Mouse (Mus musculus): ENCODE measurements around the gene Pde10a. TPM values are rescaled to one million over a fixed set of nuclear protein-coding genes. Genes with fewer than 3 reads are reported as not detected.

Pde10a gene
- polyA plus RNA-seq, 1 experiment = 0.52 TPM

DNA sequence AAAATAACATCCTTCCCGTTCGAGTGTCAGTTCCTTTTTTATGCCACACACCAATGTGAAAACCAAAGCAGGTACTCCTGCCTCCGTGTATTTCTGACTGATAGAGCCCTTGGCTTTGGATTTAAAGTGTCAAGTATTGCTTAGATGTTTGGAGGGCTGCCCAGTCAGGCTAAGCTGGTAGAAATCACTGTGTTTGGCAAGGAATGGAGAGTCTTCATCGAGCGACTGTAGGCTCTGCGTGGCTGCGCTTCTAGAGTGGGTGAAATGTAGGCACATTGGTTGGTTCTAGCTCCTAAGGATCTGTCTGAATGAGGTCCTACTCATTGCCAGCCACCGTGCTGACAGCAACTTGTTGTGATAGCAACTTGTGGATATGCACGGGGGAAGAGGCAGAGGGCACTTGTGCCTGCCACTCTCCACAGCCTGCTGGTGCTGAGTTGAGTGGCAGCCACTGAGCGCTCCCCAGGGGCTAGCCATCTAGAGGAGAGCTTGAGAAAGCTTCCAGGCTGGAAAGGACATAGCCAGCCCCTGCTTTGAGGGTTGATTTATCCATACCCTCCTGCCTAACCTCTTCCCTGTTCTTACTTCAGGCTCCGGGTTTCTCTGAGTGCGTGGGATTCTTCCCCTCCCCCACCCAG lies 287.2 kb downstream of the Pde10a start:
- Histone ChIP-seq H3K36me3 (ENCODE audit: control insufficient read depth, insufficient read depth, low read length) (no peaks in the 10 kb centered on the region), H3K4me3 (ENCODE audit: low read depth, low read length) (no peak overlapping the region), H3K27me3 (ENCODE audit: control insufficient read depth, insufficient read depth, low read length) (no peaks in the 10 kb centered on the region), H3K27ac (ENCODE audit: insufficient read depth, low read depth, low read length) (no peak overlapping the region), H3K4me1 (ENCODE audit: control insufficient read depth, insufficient read depth, insufficient read length, low read length) (no peaks in the 10 kb centered on the region)
- 52% methylated on average over 12 of the region's 12 CpGs for WGBS
- no peak for TF ChIP-seq CTCF (IDR thresholded peaks at IDR 0.05; ENCODE audit: extremely low read depth, insufficient read length, insufficient replicate concordance, low read depth, low read length)

DNA sequence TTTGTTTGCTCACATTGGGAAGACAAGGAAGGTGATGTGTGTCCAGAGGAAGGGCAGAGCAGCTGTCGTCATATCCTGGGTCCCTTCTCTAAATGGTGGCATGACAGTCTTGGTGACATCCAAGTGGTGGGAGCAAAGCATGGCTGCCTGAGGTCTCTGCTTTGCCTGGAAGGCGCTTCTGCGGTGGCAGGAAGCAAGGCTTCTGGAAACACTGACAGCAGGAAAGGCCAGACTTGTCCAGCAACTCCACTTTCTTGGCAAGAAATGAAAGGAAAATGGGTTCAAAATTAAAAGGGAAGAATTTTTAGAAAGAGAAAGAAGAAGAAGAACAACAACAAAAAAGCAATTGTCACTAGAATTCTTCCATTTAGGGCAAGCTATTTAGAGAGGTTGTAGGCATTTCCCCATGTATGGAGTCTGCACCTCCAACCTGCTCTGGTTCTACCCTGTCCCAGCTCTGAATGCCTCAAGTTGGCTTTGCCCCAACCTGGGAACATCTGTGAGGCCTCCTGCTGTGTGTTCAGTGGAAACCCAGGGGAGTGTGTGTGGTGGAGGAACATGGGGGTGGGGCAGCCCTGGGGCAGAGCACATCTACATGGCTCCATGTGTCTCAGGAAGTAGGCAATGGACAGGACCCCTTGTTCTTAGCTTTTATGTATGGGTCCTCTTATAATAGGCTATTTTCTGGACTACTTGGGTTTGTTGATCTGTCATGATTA lies 288.8 kb downstream of the Pde10a start:
- 77% methylated on average over 3 of the region's 3 CpGs for WGBS
- Histone ChIP-seq H3K27me3 (ENCODE audit: control insufficient read depth, insufficient read depth, low read length) (no peaks in the 10 kb centered on the region), H3K4me3 (ENCODE audit: low read depth, low read length) (no peak overlapping the region), H3K27ac (ENCODE audit: insufficient read depth, low read depth, low read length) (no peak overlapping the region), H3K36me3 (ENCODE audit: control insufficient read depth, insufficient read depth, low read length) (no peaks in the 10 kb centered on the region), H3K4me1 (ENCODE audit: control insufficient read depth, insufficient read depth, insufficient read length, low read length) (no peaks in the 10 kb centered on the region)
- TF ChIP-seq CTCF (IDR thresholded peaks at IDR 0.05; ENCODE audit: extremely low read depth, insufficient read length, insufficient replicate concordance, low read depth, low read length) (no peak), POLR2A (IDR thresholded peaks at IDR 0.05; ENCODE audit: low read depth, low read length) (no peak)

DNA sequence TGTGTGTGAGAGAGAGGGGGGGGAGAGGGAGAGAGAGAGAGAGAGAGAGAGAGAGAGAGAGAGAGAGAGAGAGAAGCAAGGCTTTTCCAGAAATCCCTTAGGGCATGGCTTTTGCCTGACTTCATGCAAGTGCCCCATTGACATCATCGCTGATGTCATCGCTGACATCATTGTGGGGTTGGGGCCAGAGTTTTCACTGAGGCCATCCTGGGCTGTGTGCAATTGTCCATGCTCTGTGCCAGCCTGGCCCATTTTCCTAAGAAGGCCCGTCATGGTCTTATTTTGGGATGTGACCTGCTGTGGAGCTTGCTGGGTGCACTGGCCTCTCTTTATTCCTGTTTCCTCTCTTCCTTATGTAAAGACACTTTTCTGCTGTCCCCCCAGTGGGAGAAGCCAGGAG lies 290.2 kb downstream of the Pde10a start:
- Histone ChIP-seq H3K36me3 (ENCODE audit: control insufficient read depth, insufficient read depth, low read length) (no peaks in the 10 kb centered on the region), H3K4me3 (ENCODE audit: low read depth, low read length) (no peak overlapping the region), H3K4me1 (ENCODE audit: control insufficient read depth, insufficient read depth, insufficient read length, low read length) (no peaks in the 10 kb centered on the region), H3K27me3 (ENCODE audit: control insufficient read depth, insufficient read depth, low read length) (no peaks in the 10 kb centered on the region), H3K27ac (ENCODE audit: insufficient read depth, low read depth, low read length) (no peak overlapping the region)
- WGBS = 82% methylated on average over 3 of the region's 3 CpGs
- TF ChIP-seq CTCF (IDR thresholded peaks at IDR 0.05; ENCODE audit: extremely low read depth, insufficient read length, insufficient replicate concordance, low read depth, low read length) (no peak), POLR2A (IDR thresholded peaks at IDR 0.05; ENCODE audit: low read depth, low read length) (no peak)

DNA sequence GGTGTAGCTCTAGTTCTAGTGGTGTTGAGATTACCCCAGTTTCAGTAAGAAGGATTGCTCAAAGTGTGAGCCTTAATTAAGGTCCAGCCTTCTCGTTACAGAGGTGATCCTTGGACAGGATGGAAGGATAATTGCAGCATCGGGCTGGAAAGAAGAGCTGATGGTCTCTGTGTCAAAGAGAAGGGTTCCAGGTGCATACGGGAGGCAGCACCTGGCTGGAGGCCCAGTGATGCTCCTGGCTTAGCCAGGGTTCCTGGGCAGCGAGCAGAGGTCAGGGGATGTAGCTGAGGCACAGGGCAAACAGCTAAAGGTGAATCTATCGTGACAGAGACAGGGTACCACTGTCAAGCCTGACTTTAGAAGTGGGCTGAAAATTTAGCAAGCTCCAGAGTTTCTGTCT lies 290.7 kb downstream of the Pde10a start:
- no peak overlapping the region for H3K27ac ChIP-seq (ENCODE audit: insufficient read depth, low read depth, low read length)
- H3K36me3 ChIP-seq (ENCODE audit: control insufficient read depth, insufficient read depth, low read length) = no peaks in the 10 kb centered on the region
- H3K27me3 ChIP-seq (ENCODE audit: control insufficient read depth, insufficient read depth, low read length) = no peaks in the 10 kb centered on the region
- no peak overlapping the region for H3K4me3 ChIP-seq (ENCODE audit: low read depth, low read length)
- no peaks in the 10 kb centered on the region for H3K4me1 ChIP-seq (ENCODE audit: control insufficient read depth, insufficient read depth, insufficient read length, low read length)
- TF ChIP-seq CTCF (IDR thresholded peaks at IDR 0.05; ENCODE audit: extremely low read depth, insufficient read length, insufficient replicate concordance, low read depth, low read length) (no peak), POLR2A (IDR thresholded peaks at IDR 0.05; ENCODE audit: low read depth, low read length) (no peak)
- WGBS = 56% methylated on average over 5 of the region's 5 CpGs

DNA sequence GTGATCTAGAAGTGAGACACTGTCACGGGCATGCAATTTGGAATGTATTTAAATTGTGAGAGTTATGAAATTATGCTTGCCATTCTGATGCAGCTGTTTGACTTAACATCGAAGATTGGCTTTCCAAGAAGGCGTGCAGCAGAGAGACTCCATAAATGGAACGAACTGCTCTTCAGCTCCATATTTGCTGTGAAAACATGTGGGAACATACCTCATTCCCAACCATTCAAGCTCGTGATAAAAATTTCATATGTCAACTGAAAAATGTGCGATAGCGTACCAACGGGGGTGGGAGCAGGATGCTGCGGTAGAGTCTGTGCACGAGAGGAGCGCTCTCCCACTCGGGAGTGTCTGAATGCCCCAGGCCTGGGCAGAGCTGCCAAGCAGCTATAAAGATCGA lies 293.5 kb downstream of the Pde10a start:
- H3K36me3 ChIP-seq (ENCODE audit: control insufficient read depth, insufficient read depth, low read length) = no peaks in the 10 kb centered on the region
- no peaks in the 10 kb centered on the region for H3K27me3 ChIP-seq (ENCODE audit: control insufficient read depth, insufficient read depth, low read length)
- 81% methylated on average over 13 of the region's 13 CpGs for WGBS
- no peak overlapping the region for H3K4me3 ChIP-seq (ENCODE audit: low read depth, low read length)
- TF ChIP-seq CTCF (IDR thresholded peaks at IDR 0.05; ENCODE audit: extremely low read depth, insufficient read length, insufficient replicate concordance, low read depth, low read length) (no peak), POLR2A (IDR thresholded peaks at IDR 0.05; ENCODE audit: low read depth, low read length) (no peak)
- no peak overlapping the region for H3K27ac ChIP-seq (ENCODE audit: insufficient read depth, low read depth, low read length)
- H3K4me1 ChIP-seq (ENCODE audit: control insufficient read depth, insufficient read depth, insufficient read length, low read length) = no peaks in the 10 kb centered on the region

DNA sequence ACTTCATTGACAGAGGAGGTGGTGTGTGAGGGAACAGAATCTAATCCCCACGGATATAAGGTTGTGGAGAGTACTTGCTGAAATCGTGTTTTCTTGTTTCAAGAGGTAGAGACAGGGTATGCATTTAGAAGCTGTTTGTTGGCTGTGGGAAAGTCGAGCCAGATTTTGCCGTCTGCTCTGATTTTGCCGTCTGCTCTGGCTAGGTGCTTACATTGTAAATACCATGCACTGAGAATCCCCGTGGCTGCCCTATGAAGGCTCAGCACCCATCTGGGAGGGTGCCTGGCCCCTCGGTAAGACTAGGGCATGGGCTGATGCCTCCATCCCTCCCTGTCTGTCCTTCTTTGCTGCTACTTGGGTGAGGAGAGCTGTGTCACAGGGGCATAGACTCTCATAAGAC lies 298.4 kb downstream of the Pde10a start:
- Histone ChIP-seq H3K27ac (ENCODE audit: insufficient read depth, low read depth, low read length) (no peak overlapping the region), H3K27me3 (ENCODE audit: control insufficient read depth, insufficient read depth, low read length) (no peaks in the 10 kb centered on the region), H3K4me1 (ENCODE audit: control insufficient read depth, insufficient read depth, insufficient read length, low read length) (no peaks in the 10 kb centered on the region), H3K4me3 (ENCODE audit: low read depth, low read length) (no peak overlapping the region), H3K36me3 (ENCODE audit: control insufficient read depth, insufficient read depth, low read length) (no peaks in the 10 kb centered on the region)
- WGBS = 58% methylated on average over 7 of the region's 7 CpGs
- TF ChIP-seq CTCF (IDR thresholded peaks at IDR 0.05; ENCODE audit: extremely low read depth, insufficient read length, insufficient replicate concordance, low read depth, low read length) = no peak
- TF ChIP-seq POLR2A (IDR thresholded peaks at IDR 0.05; ENCODE audit: low read depth, low read length) = no peak

DNA sequence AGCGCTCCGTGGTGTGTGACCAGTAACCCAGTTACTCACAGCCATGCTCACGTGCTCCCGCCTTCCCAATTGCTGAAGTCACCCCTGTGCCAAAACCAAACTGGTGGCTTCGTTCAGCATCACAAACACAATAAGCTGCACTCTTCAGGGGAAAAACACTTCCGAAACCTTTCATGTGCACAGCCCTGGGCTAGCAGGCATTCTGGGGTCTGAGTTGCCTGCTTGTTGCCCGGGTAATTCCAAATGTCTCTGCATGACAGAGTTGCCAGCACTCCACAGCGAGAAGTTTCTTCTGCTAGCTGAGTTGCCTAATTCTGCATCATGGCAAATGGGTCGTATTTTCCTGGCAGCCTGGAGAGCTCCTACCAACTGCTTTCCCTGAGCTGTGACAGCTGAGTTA lies 302.0 kb downstream of the Pde10a start:
- Histone ChIP-seq H3K27me3 (ENCODE audit: control insufficient read depth, insufficient read depth, low read length) (no peaks in the 10 kb centered on the region), H3K27ac (ENCODE audit: insufficient read depth, low read depth, low read length) (no peak overlapping the region), H3K4me1 (ENCODE audit: control insufficient read depth, insufficient read depth, insufficient read length, low read length) (no peaks in the 10 kb centered on the region), H3K36me3 (ENCODE audit: control insufficient read depth, insufficient read depth, low read length) (no peaks in the 10 kb centered on the region), H3K4me3 (ENCODE audit: low read depth, low read length) (no peak overlapping the region)
- no peak for TF ChIP-seq POLR2A (IDR thresholded peaks at IDR 0.05; ENCODE audit: low read depth, low read length)
- TF ChIP-seq CTCF (IDR thresholded peaks at IDR 0.05; ENCODE audit: extremely low read depth, insufficient read length, insufficient replicate concordance, low read depth, low read length) = no peak
- WGBS = 86% methylated on average over 9 of the region's 9 CpGs

Data from small intestine, adult 2 months (tissue).